Mouse (Mus musculus): ENCODE data around the gene Erbb4. TPM values are rescaled to one million over a fixed set of nuclear protein-coding genes. Genes with fewer than 3 reads are reported as not detected.
A peak's percentile ranks its signal among the peaks of the same experiment; 100 is the strongest.

The Erbb4 gene
- polyA plus RNA-seq, 1 experiment from 2014 or later: 10.2 TPM

- Histone ChIP-seq H3K4me1 (replicated peaks; ENCODE audit: control insufficient read depth, insufficient read depth, low read length) (no peaks in the 10 kb centered on the region), H3K9ac (ENCODE audit: low read depth, low read length) (no peak overlapping the region), H3K27ac (ENCODE audit: low read depth, low read length) (no peak overlapping the region), H3K36me3 (ENCODE audit: control insufficient read depth, insufficient read depth, low read length) (no peaks in the 10 kb centered on the region), H3K4me2 (replicated peaks; ENCODE audit: low read depth, low read length) (no peak overlapping the region), H3K9me3 (ENCODE audit: control insufficient read depth, low read length) (no peaks in the 10 kb centered on the region), H3K4me3 (ENCODE audit: low read depth, low read length) (no peak overlapping the region), H3K27me3 (ENCODE audit: control insufficient read depth, insufficient read depth, low read length) (no peaks in the 10 kb centered on the region)
- no peak for DNase-seq (ENCODE audit: low spot score)
- ATAC-seq (ENCODE audit: low FRiP score): no peak
- 70% methylated on average over 6 of the region's 6 CpGs for WGBS
These were observed 22.1 kb downstream of the Erbb4 start for GRCm38 (mm10) chr1:69085753-69086152.

DNA sequence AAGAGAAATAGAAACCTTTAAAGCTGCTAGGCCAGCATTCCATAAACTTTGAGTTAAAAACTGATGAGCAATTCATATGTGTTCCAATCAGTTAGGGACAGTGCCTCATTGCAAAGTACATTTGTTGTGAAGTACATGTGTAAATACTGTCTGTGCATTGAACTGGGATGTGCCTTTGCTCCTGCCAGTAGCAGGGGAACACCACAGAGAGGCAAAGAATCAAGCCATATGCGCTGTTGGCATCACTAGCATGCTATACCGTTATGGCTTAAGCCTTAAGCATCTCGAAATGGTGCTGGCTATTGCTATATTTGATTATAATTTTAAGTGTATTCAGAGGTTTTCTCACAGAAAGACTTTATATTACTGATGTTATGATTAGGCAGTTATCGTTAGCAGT lies 58.9 kb downstream of the Erbb4 start:
- Histone ChIP-seq H3K36me3 (ENCODE audit: control insufficient read depth, insufficient read depth, low read length) (no peaks in the 10 kb centered on the region), H3K4me1 (replicated peaks; ENCODE audit: control insufficient read depth, insufficient read depth, low read length) (no peaks in the 10 kb centered on the region), H3K27me3 (ENCODE audit: control insufficient read depth, insufficient read depth, low read length) (no peaks in the 10 kb centered on the region), H3K27ac (ENCODE audit: low read depth, low read length) (no peak overlapping the region), H3K9ac (ENCODE audit: low read depth, low read length) (no peak overlapping the region), H3K4me2 (replicated peaks; ENCODE audit: low read depth, low read length) (no peak overlapping the region), H3K4me3 (ENCODE audit: low read depth, low read length) (no peak overlapping the region), H3K9me3 (ENCODE audit: control insufficient read depth, low read length) (no peaks in the 10 kb centered on the region)
- ATAC-seq (ENCODE audit: low FRiP score) (no peak), DNase-seq (ENCODE audit: low spot score) (no peak)
- WGBS: 91% methylated on average over 4 of the region's 4 CpGs

- 85% methylated on average over 11 of the region's 11 CpGs for WGBS
- Histone ChIP-seq H3K36me3 (ENCODE audit: control insufficient read depth, insufficient read depth, low read length) (no peaks in the 10 kb centered on the region), H3K9me3 (ENCODE audit: control insufficient read depth, low read length) (no peaks in the 10 kb centered on the region), H3K4me3 (ENCODE audit: low read depth, low read length) (no peak overlapping the region), H3K4me1 (replicated peaks; ENCODE audit: control insufficient read depth, insufficient read depth, low read length) (no peaks in the 10 kb centered on the region), H3K9ac (ENCODE audit: low read depth, low read length) (no peak overlapping the region), H3K27ac (ENCODE audit: low read depth, low read length) (no peak overlapping the region), H3K4me2 (replicated peaks; ENCODE audit: low read depth, low read length) (no peak overlapping the region), H3K27me3 (ENCODE audit: control insufficient read depth, insufficient read depth, low read length) (no peaks in the 10 kb centered on the region)
- DNase-seq (ENCODE audit: low spot score): no peak
- ATAC-seq (ENCODE audit: low FRiP score): no peak
These were observed 61.5 kb downstream of the Erbb4 start for GRCm38 (mm10) chr1:69046228-69046978.

- Histone ChIP-seq H3K9me3 (ENCODE audit: control insufficient read depth, low read length) (no peaks in the 10 kb centered on the region), H3K36me3 (ENCODE audit: control insufficient read depth, insufficient read depth, low read length) (no peaks in the 10 kb centered on the region), H3K27ac (ENCODE audit: low read depth, low read length) (no peak overlapping the region), H3K4me3 (ENCODE audit: low read depth, low read length) (no peak overlapping the region), H3K4me1 (replicated peaks; ENCODE audit: control insufficient read depth, insufficient read depth, low read length) (0 out of 2 replicates have a peak, but pooled peaks cover 2% of the 10 kb centered on the region), H3K27me3 (ENCODE audit: control insufficient read depth, insufficient read depth, low read length) (no peaks in the 10 kb centered on the region), H3K4me2 (replicated peaks; ENCODE audit: low read depth, low read length) (no peak overlapping the region), H3K9ac (ENCODE audit: low read depth, low read length) (no peak overlapping the region)
- DNase-seq (ENCODE audit: low spot score) (no peak), ATAC-seq (ENCODE audit: low FRiP score) (peak; percentile 72)
- 59% methylated on average over 5 of the region's 5 CpGs for WGBS
These were observed 80.0 kb downstream of the Erbb4 start for GRCm38 (mm10) chr1:69027816-69028215.

- peak overlapping the region; percentile 65 for H3K27ac ChIP-seq (ENCODE audit: low read depth, low read length)
- H3K27me3 ChIP-seq (ENCODE audit: control insufficient read depth, insufficient read depth, low read length): no peaks in the 10 kb centered on the region
- H3K4me1 ChIP-seq (replicated peaks; ENCODE audit: control insufficient read depth, insufficient read depth, low read length): 0 out of 2 replicates have a peak, but pooled peaks cover 2% of the 10 kb centered on the region
- 17% methylated on average over 3 of the region's 3 CpGs for WGBS
- no peak overlapping the region for H3K4me3 ChIP-seq (ENCODE audit: low read depth, low read length)
- no peak overlapping the region for H3K9ac ChIP-seq (ENCODE audit: low read depth, low read length)
- DNase-seq (ENCODE audit: low spot score) (peak; percentile 60), ATAC-seq (ENCODE audit: low FRiP score) (peak; percentile 88)
- no peaks in the 10 kb centered on the region for H3K36me3 ChIP-seq (ENCODE audit: control insufficient read depth, insufficient read depth, low read length)
- no peak overlapping the region for H3K4me2 ChIP-seq (replicated peaks; ENCODE audit: low read depth, low read length)
- no peaks in the 10 kb centered on the region for H3K9me3 ChIP-seq (ENCODE audit: control insufficient read depth, low read length)
These were observed 83.0 kb downstream of the Erbb4 start for GRCm38 (mm10) chr1:69024858-69025257.

DNA sequence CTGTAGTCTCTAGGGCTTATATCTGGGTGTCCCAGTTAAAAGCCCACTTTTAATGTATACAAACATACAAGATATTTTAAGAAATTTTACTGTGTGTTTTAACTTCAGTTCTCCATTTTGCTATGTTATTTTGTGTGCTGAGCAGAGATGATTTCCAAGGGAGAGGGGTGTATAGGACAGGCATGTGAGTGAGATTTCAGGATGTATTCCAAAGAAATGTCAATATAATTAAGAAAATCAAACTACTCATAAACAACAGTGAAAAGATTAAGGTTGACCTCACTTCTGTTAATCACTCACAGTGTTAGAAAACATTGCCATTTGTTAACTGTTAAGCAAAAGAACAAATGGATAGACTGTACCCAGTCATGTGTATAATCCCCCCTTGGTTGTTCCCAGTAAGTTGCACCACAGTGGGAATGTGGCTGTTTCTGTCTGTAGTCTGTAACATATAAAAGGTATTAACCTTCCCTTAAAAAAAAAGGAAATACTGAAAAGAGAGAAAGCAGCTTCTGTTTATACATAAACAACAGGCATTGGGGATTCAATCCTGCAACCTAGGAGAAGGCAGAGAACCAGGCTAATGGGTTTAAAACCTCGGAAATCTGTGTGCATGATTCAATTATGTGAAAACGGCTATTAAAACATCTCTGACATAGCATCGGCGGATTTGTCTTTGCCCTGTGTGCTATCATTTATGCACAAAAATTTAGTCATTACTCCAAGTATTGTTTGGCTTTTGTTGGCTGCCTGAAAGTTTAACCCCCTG lies 84.5 kb downstream of the Erbb4 start:
- H3K9ac ChIP-seq (ENCODE audit: low read depth, low read length): no peak overlapping the region
- no peaks in the 10 kb centered on the region for H3K36me3 ChIP-seq (ENCODE audit: control insufficient read depth, insufficient read depth, low read length)
- ATAC-seq (ENCODE audit: low FRiP score): no peak
- no peaks in the 10 kb centered on the region for H3K9me3 ChIP-seq (ENCODE audit: control insufficient read depth, low read length)
- DNase-seq (ENCODE audit: low spot score): no peak
- no peak overlapping the region for H3K4me2 ChIP-seq (replicated peaks; ENCODE audit: low read depth, low read length)
- no peaks in the 10 kb centered on the region for H3K27me3 ChIP-seq (ENCODE audit: control insufficient read depth, insufficient read depth, low read length)
- 0 out of 2 replicates have a peak, but pooled peaks cover 2% of the 10 kb centered on the region for H3K4me1 ChIP-seq (replicated peaks; ENCODE audit: control insufficient read depth, insufficient read depth, low read length)
- H3K27ac ChIP-seq (ENCODE audit: low read depth, low read length): peak overlapping the region; percentile 45
- 59% methylated on average over 4 of the region's 4 CpGs for WGBS
- no peak overlapping the region for H3K4me3 ChIP-seq (ENCODE audit: low read depth, low read length)

GRCm38 (mm10) chr1:69009800-69010505 lies 97.9 kb downstream of the Erbb4 start:
- H3K4me2 ChIP-seq (replicated peaks; ENCODE audit: low read depth, low read length): no peak overlapping the region
- no peaks in the 10 kb centered on the region for H3K36me3 ChIP-seq (ENCODE audit: control insufficient read depth, insufficient read depth, low read length)
- no peak overlapping the region for H3K9ac ChIP-seq (ENCODE audit: low read depth, low read length)
- ATAC-seq (ENCODE audit: low FRiP score): peak; percentile 82
- no peak overlapping the region for H3K4me3 ChIP-seq (ENCODE audit: low read depth, low read length)
- no peaks in the 10 kb centered on the region for H3K4me1 ChIP-seq (replicated peaks; ENCODE audit: control insufficient read depth, insufficient read depth, low read length)
- peak; percentile 17 for DNase-seq (ENCODE audit: low spot score)
- no peak overlapping the region for H3K27ac ChIP-seq (ENCODE audit: low read depth, low read length)
- 59% methylated on average over 5 of the region's 5 CpGs for WGBS
- no peaks in the 10 kb centered on the region for H3K27me3 ChIP-seq (ENCODE audit: control insufficient read depth, insufficient read depth, low read length)
- H3K9me3 ChIP-seq (ENCODE audit: control insufficient read depth, low read length): no peaks in the 10 kb centered on the region

DNA sequence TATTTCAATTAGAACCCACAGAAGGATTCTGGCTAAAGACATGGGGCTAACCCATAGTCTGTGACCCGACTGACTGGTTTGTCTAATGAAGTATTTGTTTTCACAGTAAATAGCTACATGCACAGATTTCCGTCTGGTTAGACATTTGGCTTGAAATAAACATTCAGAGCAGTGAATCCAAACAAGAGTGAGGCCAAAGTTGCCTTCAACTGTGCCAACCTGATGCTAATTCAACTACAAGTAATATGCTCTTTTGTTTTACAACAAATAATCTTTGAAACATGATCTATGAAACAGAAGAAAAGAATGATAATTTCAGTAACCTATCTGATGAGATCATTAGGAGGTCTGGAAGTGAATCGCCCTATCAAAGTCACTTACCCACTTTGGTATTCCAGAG lies 106.5 kb downstream of the Erbb4 start:
- Histone ChIP-seq H3K4me1 (replicated peaks; ENCODE audit: control insufficient read depth, insufficient read depth, low read length) (no peaks in the 10 kb centered on the region), H3K27ac (ENCODE audit: low read depth, low read length) (no peak overlapping the region), H3K36me3 (ENCODE audit: control insufficient read depth, insufficient read depth, low read length) (no peaks in the 10 kb centered on the region), H3K27me3 (ENCODE audit: control insufficient read depth, insufficient read depth, low read length) (no peaks in the 10 kb centered on the region), H3K9ac (ENCODE audit: low read depth, low read length) (no peak overlapping the region), H3K4me2 (replicated peaks; ENCODE audit: low read depth, low read length) (no peak overlapping the region), H3K4me3 (ENCODE audit: low read depth, low read length) (no peak overlapping the region), H3K9me3 (ENCODE audit: control insufficient read depth, low read length) (no peaks in the 10 kb centered on the region)
- DNase-seq (ENCODE audit: low spot score): no peak
- 82% methylated on average over 3 of the region's 3 CpGs for WGBS
- no peak for ATAC-seq (ENCODE audit: low FRiP score)

Data from hindbrain, embryonic 11.5 days (tissue).